In the genomic region with DNA sequence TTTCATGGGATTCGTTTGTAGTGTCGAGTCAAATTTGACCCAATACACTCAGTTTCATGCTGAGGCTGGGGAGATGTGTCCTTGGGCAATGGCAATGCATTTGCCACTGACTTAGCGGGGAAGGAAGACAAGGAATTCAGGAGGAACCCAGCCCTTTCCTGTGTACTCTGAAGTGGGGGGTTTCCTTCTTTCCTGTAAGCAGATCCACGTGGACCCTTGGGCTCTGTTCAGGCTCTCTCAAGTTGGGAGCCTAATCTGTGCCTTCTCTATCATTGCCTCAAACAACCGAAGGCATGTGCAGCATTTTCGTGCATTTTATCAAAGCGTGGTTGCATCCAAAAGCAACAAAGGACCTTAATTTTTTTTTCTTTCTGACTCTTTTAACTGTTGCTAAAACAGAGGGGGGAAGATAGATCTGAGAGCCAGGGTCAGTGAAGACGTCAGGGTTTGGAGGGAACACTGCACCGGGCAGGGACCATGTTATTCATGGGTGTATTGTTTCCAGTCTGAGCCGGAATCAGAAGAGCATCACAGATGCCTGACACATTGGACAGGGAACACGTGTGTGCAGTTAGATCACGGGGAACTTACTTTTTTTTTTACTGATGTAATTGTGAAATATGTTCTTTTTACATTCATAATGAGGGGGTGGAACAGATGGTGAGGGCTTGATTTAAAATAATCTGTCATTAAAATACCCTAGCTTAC, we compare ENCODE assay signal across 10 mouse cellular contexts.
DNase-seq lines count a peak whose midpoint lies in the region; ATAC-seq and TF ChIP-seq lines count a peak whose summit lies in the region.
"Had no signal": no experiment of that assay in that cellular context is flagged by ENCODE, and none has a peak within 500 bp of the region (broad histone marks: within the 10 kb centered on the region; RNA-seq: fewer than 3 reads in every experiment).

No protein-coding gene starts in this region.

- ATAC-seq in frontal cortex, adult (ENCODE audit: low TSS enrichment) = peak; percentile 81
- ATAC-seq in embryonic facial prominence, embryonic 15.5 days (ENCODE audit: insufficient number of reproducible peaks, low FRiP score, low TSS enrichment, low read depth) = peak; percentile 60; the same call in 1 of the 2 replicates
- peak; percentile 94 for ATAC-seq in lung, postnatal 0 days

- no peaks in the 10 kb centered on the region for H3K36me3 ChIP-seq in embryonic facial prominence, embryonic 15.5 days
- no peaks in the 10 kb centered on the region for H3K36me3 ChIP-seq in lung, postnatal 0 days (ENCODE audit: insufficient read depth, low read length)
- H3K36me3 ChIP-seq: stomach, embryonic 15.5 days had no signal

- peak overlapping the region; percentile 0; the same call in 1 of the 2 replicates for H3K27ac ChIP-seq in embryonic facial prominence, embryonic 15.5 days (replicated peaks)
- 0 out of 2 replicates have a peak overlapping the region, but pooled peaks have one; percentile 43 for H3K27ac ChIP-seq in lung, postnatal 0 days (ENCODE audit: low read length)
- no peak overlapping the region for H3K27ac ChIP-seq in gastrocnemius, adult 2 months
- H3K27ac ChIP-seq: stomach, embryonic 15.5 days had no signal

- no peak overlapping the region for H3K4me3 ChIP-seq in embryonic facial prominence, embryonic 15.5 days (replicated peaks)
- no peak overlapping the region; the same call in 1 of the 2 replicates for H3K4me3 ChIP-seq in lung, postnatal 0 days (ENCODE audit: low read depth, low read length)
- no peak overlapping the region for H3K4me3 ChIP-seq in gastrocnemius, adult 2 months
- H3K4me3 ChIP-seq: stomach, embryonic 15.5 days had no signal

- TF ChIP-seq EP300 in lung, postnatal 0 days (IDR thresholded peaks at IDR 0.05) = peak; percentile 71

- TF ChIP-seq CTCF in lung, postnatal 0 days (IDR thresholded peaks at IDR 0.05) = no peak
- TF ChIP-seq CTCF in gastrocnemius, adult 2 months (IDR thresholded peaks at IDR 0.05) = no peak

- DNase-seq in frontal cortex, postnatal 10 days (ENCODE audit: low spot score in 2 of 2) = no peak
- peak; percentile 31 for DNase-seq in layer of hippocampus, adult 9-11 months
- no peak for DNase-seq in layer of hippocampus, postnatal 10 days (ENCODE audit: low spot score in 2 of 2)
- peak; percentile 61 for DNase-seq in lung, postnatal 0 days (ENCODE audit: low spot score)
- no peak for DNase-seq in gastrocnemius, adult 2 months
- no peak for DNase-seq in cerebellum, adult 9-10 months
- DNase-seq: embryo, embryonic 11 days had no signal

- 25% methylated on average over 12 of the region's 12 CpGs for WGBS in embryonic facial prominence, embryonic 15.5 days
- WGBS in lung, postnatal 0 days = 44% methylated on average over 12 of the region's 12 CpGs

- no peaks in the 10 kb centered on the region for H3K9me3 ChIP-seq in embryonic facial prominence, embryonic 15.5 days (replicated peaks)
- H3K9me3 ChIP-seq in lung, postnatal 0 days (ENCODE audit: low read length) = no peaks in the 10 kb centered on the region
- H3K9me3 ChIP-seq: stomach, embryonic 15.5 days had no signal

- no peak overlapping the region for H3K9ac ChIP-seq in embryonic facial prominence, embryonic 15.5 days
- H3K9ac ChIP-seq in lung, postnatal 0 days (replicated peaks; ENCODE audit: low read depth) = no peak overlapping the region
- H3K9ac ChIP-seq: stomach, embryonic 15.5 days had no signal

- no peaks in the 10 kb centered on the region for H3K27me3 ChIP-seq in embryonic facial prominence, embryonic 15.5 days
- no peaks in the 10 kb centered on the region for H3K27me3 ChIP-seq in lung, postnatal 0 days (replicated peaks; ENCODE audit: insufficient read depth, low read length)
- H3K27me3 ChIP-seq: stomach, embryonic 15.5 days had no signal

- no peak overlapping the region for H3K4me2 ChIP-seq in embryonic facial prominence, embryonic 15.5 days (replicated peaks)
- H3K4me2 ChIP-seq in lung, postnatal 0 days (replicated peaks; ENCODE audit: low read depth, low read length) = no peak overlapping the region
- H3K4me2 ChIP-seq: stomach, embryonic 15.5 days had no signal

- H3K4me1 ChIP-seq in embryonic facial prominence, embryonic 15.5 days = peaks cover 8% of the 10 kb centered on the region; the same call in 1 of the 2 replicates
- H3K4me1 ChIP-seq in lung, postnatal 0 days (ENCODE audit: insufficient read depth, low read depth, low read length) = no peaks in the 10 kb centered on the region

- intact Hi-C loops in gastrocnemius, adult 2 months (cut with DNase I) = no loop called here

Comparison
In these comparisons a context has a peak if more than half of its experiments do, and no peak if none do; other contexts are left out.
1. DNase-seq: peak in layer of hippocampus, adult 9-11 months (single experiment) and lung, postnatal 0 days (single experiment); none in frontal cortex, postnatal 10 days (0 of 2), layer of hippocampus, postnatal 10 days (0 of 2), gastrocnemius, adult 2 months (single experiment) and cerebellum, adult 9-10 months (single experiment).
2. Peak in every context shown above with its lines, with median percentiles within 50 percentile points of each other: ATAC-seq.